Mouse (Mus musculus) ovary, adult 18-20 months (tissue): ENCODE results near the gene Pigp.

Source experiments
- DNase-seq: peaks from one replicate; pipeline ENCODE4 v3.0.0; 2022; ENCODE audit warnings: low spot score, mixed read lengths

The Pigp gene

DNA sequence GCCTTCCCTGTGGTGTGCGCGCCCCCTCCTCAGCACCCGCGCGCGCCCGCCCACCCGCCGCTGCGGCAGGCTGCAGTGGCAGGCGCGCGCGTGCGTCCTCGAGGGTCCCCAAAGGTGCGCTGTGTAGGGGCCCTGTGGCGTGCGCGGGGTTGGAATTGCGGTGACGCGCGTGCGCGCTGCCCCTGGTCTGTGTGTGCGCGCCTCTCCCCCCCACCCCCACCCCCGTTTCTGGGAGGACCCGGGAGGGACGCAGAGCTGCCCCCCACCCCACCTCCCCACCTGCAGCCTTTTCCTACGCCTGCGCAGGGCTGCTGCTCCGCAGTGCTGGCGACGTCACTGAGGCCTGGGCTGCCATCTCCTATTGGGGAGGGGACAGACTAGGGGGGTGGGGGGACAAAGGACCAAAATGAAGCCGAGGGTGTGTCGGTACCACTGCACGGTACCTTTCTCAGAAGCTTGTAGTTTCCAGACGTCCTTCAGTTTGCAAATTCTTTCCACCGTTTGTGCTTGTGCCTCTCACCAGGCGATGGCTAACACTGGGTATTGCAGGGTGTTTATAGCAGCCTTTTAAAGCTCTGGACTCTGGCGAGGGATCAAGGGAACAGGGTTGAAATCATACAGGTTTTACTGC, at the start of gene Pigp:
Gene Pigp (minus strand): TSS at position 542 of the 631 bp plus-strand sequence.
- peak; percentile 23 for DNase-seq

DNA sequence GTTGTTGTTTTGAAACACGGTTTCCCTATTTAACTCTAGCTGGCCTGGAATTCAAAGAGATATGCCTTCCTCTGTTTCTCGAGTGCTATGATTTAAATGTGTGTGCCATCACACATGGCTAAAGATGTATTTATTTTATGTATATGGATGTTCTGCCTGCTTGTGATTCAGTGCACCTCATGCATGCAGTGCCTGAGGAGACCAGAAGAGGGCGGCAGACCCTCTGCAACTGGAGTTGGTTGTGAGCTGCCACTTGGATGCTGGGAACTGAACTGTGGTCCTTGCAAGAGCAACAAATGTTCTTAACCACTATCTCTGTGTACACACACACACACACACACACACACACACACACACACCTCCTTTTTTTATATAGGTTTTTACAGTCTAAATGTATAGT, 48.9 kb upstream of the Pigp start:
- DNase-seq, result no peak

DNA sequence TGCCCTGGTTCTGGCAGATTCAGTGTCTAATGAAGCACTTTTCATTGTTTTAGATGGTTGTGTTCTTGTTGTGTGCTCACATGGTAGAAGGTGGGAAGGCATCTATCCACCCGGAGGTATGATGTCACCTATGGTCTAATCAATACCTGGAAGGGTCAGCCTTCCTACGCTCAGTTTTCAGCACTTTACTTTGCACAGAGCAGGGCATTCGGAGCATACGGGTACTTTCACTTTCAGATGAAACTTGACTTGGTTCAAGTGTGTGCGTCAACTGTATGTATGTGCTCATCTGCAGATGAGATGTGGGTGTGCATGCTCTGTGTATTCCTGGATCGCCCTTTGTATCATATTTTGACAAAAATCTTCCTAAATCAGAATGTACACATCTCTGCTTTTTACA, 42.5 kb upstream of the Pigp start:
- no peak for DNase-seq

DNA sequence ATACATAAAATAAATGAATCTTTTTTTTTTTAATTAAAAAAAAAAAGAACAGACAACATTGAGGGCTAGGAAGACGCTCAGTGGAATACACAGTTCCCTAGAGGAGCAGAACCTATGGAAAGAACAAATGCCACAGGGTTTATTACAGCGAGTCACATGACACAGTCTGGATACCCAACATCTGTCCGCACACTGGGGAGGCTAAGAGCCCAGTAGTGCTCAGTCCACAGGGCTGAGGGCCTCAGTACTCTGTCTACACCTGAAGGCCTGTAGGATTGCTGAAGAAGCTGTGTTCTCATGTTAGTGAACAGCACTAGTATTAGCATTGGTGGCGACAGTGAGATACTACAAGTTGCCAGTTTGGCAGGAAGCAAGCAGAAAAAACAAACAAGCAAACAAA, 41.1 kb upstream of the Pigp start:
- DNase-seq, result no peak

DNA sequence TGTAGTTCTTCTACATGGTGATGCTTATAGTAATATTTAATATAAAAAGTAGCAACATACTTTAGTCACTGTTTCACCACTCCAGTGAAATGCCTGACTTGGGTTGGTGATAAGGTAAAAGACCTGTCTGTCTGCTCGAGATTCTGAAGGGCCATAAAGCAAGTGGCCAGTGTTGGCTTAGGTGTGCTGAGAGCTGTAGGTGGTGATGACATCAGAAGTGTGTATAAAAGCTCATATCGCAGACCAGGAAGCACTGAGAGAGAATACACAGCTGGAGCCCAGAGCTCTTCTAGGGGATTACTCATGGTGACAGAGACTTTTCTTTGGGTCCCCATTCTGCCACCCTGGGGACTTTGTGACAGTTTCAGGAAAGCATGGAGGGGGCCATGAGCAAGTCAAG, 40.6 kb upstream of the Pigp start:
- DNase-seq, result no peak

DNA sequence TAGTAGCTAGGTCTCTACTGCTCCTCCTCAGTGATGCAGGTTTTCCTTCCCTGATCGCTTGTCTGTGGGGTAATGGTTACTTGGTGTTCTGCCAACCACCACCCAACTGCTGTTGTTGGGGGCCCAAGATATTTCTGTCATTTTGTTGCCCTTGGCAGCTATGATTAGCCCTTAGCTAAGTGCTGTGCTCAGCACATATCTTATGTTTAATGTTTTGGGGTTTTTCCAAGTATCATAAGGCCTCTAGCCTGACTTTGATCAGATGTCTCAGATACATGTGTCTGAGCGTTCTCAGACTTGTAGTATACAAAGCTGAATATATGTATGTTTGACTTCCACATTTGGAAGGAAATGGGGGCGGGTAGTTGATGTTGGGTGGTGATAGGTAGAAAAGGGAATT, 39.6 kb upstream of the Pigp start:
- no peak for DNase-seq

DNA sequence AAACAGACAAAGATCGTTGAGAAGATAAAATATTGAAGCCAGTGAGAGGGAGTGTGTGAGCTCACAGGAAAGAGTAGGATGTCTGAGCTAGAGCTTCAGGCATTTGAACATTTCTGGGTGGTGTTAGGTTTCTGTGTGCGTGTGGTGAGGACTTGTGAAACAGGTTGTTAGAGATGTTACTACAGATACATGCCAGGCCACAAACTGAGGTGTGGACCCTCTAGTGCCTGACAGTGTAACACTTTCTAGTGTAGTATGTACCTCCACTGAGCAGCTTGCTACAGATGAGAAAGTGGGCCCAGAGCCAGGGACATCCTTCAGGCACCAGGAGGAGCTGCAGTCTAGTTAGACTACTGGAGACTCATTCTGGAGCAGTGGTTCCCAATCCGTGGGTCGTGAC, 30.5 kb upstream of the Pigp start:
- DNase-seq, result no peak

DNA sequence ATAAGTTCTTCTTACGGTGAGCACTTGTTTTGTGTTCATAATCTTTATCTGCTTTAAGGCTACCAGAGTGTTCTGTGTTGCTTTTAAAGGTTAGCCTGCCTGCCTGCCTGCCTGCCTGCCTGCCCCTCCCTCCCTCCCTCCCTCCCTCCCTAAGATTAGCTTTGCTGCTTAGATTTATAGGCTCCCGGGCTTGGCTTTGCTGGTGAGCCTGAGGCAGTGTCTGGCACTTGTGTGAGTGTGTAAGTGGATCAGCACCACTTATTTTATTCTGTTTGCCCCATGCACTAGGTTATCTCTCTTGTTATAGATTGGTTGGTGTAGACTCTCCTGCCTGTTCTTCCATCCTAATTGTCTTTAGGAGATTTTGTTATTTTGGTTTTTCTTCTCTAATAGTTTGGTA, 30.0 kb upstream of the Pigp start:
- no peak for DNase-seq

DNA sequence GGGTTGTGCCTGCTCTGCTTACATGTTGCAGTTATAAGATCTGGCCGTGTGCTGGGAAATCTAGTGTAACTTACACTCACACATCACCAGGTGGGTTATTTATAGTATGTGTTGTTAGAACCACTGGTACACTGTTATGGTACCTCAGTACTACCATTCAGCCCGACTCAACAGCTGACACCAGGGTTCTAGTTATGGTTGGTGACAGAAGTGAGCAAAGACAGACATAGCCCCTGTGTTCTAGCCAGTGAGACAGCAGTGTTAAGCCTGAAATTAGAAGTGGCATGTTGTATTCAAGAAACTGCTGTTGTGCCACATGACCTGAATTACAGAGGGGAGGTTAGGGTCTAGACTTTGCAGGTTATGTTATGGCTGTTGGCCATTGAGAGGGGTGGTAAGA, 27.5 kb upstream of the Pigp start:
- no peak for DNase-seq

DNA sequence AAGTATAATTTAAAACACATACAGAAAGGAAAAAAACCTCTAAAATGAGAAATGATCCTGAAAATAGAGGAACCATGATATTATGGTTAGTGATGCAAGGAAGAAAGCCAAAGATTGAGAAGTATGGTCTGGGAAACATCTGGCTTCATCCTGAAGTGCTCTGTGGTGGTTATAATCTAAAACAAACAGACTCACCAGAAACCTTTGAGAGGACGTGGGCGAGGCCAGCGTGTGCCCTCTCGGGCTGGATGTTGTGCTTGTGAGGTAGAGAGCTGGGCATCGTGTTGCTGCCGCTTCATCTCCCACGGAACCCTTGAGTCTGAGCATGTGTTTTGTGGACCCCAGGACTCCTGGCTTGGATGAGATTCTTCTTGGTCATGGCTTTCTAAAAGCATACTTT, 25.0 kb upstream of the Pigp start:
- no peak for DNase-seq

DNA sequence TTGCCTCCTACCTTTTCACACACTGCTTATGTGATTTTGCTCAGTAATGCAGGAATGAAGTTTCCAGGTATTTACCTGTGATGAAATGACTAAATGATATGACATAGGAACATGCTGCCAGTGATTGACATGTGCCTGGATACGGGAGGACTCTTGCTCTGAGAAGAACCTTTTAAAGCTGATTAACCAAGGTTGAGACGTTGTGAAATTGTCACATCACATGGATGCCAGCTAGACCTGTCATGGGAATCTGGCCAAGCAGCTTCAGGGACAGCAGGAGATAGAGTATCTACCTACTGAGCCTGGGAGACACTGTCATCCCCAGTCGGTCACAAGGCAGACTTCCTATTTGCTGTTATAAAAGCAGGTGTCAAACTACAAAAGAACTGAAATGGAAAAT, 23.4 kb upstream of the Pigp start:
- no peak for DNase-seq

DNA sequence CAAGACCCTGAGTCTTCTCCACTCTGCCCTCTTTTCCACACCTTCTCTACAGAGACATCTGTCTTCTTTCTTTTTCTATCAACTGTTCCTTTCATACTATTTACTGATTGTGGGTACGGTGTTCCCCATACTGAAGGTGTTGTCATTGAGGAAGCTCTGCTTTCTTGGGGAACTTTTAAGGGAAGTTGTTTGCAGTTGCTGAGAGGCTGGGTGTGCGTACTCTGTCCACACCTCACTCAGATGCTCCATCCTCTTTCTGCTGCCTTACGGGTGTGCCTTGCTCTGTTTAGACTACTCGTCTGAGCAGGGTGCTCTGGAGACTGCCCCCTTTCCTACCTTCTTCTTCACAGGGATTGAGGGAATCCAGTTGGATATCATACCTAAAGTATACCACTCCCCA, 20.7 kb upstream of the Pigp start:
- no peak for DNase-seq

DNA sequence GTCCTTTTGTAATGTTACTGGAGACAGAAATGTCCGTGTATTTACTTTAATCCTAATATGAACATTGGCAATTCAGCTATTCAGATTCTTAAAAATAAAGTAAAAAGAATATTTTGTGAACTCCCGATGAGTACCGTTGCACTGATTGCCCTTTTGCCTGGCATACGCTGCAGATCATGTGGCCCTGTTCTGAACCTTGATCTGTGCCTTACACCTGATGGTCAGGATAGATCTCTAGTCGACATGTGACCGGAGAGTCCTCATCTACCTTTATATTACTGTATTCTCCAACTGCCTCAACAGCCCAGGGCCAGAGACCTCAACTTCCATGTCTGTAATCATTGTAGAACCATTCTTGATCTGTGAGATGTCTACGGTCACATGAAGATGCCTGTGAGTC, 16.0 kb upstream of the Pigp start:
- no peak for DNase-seq

DNA sequence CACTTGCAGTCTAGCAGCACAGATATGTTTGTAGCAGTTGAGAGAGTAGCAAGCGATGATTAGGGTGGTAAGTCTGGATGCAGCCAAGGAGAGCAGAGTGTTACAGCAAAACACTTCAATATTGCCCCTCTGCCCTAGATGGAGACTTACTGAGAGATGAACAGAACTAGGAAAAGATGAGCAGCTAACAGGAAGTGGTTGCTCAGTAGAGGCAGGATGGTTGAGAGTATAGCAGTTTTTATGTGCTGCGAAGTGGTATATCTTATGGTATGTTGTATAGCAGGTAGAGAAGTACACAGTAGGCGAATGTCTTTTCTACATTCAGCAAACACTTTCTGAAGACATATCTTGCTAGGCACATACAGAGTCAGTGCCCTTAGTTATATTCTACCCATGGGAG, 11.6 kb upstream of the Pigp start:
- DNase-seq, result no peak

DNA sequence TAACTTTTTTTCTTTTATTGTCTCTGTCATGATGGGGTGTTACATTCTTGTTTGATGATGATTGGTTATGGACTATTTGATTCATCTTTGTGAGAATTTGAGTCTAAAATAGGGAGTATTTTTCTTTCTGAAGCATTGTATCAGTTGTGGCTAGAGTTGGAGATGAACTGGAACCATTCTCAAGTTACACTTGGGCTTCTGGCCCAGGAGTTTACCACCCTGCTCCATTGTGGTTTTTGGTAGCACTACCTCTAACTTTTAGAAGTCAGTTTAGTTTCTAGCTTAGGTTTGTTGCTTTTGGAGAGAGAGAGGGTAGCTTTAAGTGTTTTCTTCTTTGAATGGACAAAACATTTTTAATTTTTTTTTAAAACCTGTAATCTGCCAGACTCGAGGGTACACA, 7.7 kb upstream of the Pigp start:
- DNase-seq, result no peak

DNA sequence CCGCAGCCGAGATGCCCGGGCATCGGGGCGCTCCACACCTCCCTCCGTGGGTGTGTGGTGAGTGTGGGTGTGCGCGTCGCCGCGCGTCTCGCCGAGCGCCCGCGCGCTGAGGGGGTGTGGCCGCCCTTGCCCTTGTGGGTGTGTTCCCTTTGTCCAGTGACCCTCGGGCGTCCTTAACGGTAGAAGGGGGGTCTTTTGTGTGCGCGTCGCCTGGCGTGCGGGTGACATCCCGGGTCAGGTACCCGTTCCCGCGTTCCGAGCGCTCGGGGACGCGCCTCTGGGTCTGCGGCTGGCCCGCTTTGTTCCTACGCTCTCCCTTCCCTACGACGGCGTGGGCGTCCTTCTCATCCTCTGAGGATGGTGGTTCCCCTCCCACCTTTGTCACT, 734 bp downstream of the Pigp start:
- DNase-seq, result peak; percentile 65

DNA sequence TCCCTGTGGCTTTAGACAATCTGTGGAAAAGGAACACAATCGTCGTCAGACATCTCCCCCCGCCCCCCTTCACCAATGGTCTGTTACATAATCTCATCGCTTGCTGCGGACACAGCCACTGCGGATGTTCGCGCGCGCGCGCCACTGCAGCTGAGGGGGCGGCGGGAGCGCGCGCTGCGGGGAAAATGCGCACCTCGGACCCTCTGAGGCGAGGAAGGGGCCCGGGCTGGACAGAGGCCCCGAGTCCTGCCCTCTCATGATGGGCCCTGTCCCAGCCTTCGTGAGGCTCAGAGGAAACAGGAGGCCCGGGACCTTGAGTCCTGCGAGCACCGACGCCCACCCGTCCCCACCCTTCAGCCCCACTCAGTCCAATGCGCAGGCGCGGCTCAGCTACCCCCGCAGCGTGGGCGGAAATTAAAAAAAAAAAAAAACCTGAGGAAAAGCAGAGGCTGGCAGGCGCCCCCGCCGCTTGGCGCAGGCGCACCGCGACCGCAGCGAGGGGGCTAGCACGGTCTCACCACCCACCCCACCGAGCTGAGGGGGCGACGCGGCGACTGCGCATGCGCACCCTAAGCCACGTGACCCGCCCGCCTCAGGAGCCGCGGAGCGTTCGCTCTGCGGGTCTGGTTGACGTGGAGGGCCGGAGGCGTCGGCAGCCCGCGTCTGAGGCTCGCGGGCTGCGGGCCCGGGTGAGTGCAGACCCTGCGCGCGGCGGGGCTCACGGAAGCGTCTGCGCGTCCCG, 1.3 kb downstream of the Pigp start, which contains the start of gene Ttc3:
Gene Ttc3 (plus strand): TSS at position 446 of the 742 bp plus-strand sequence.
- DNase-seq, result peak; percentile 94

DNA sequence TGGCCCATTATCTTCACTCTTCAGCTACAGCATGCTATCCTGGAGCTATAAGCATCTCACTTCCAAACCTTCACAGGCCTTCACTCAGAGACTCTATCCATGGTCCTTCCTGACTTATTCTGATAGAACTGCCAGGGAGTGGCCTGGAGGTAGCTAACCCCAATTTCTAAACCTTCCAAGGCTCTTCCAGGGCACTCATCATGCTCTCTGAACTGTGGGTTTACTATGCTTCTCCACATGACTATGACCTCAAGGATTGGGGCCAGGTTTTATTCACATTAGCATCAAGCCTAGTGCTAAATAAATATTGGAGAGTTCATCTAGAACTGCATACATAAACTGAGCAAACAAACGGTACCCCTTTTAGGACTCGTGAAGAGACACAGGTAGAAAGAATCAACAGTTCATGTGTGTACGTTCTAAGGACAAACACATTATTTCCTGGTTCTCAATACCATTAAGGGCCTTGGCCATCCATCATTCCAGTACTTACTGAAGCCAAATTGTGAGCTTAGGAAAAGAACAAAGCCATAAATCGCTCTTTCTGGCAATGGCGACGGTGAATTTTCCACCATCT, 2.0 kb downstream of the Pigp start:
- no peak for DNase-seq

DNA sequence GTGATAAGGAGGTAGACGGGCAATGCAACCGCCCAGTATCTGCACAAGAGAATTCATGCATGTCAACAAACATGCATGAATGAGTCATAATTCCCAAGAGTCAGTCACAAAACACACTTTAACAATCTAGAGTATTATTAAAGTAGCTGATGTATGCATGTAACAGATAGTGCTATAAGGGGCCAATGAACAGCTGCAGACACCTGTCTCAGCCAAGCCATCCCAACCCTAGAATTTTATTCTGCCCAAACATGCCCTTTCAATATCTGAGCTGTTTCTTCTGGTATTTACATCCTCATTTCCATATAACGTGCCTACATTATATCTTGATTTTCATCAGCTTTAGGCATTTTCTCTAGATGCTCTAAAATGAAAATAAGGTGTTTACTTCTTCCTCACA, 6.2 kb downstream of the Pigp start:
- no peak for DNase-seq

DNA sequence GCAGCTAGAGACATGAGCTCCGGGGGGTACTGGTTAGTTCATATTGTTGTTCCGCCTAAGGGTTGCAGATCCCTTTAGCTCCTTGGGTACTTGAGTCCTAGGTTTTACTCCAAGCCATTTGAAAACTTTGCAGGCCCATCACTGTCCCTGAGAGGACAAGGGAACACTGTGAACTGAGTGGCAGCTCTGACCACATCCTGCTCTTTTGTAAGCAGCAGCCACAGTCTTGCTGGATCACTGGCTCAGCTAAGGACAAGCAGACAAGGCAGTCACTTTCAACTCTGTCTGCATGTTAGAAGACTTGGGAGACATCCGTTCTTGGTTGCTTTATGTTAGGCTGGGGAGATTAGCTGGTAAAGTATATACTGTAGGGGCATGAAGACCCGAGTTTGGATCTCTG, 7.8 kb downstream of the Pigp start:
- DNase-seq, result no peak

DNA sequence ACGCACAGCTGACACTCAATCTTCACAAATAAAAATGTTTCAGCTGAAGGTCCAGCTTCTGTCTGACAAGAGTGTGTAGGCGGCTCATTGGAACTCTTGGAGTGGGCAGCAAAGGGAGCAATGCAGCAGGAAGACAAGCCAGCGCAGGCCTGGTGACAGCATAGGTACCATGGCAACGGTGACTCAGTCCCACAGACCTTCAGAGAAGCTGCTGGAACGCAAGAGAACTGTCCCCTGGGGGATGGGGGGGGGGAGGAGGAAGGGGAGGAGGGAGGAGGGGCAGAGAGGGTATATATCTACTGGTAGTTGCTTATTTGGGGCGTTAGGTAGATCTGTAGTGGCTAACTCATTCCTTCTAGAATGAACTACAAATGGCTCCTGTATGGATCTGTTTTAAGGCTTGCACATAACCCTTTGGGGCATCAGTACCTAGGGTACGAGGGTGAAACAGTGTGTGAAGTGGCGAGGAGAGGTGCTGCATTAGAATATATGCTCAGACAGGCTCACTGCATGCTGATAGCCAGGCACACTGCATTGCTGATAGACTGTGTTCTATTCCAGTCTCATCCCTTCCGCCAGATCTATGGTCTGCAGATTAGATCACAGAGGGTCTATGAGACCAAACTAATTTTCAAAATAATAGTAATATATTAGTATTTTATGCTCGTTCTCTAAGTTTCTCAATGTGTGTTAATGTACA, 9.3 kb downstream of the Pigp start:
- DNase-seq, result peak; percentile 61

DNA sequence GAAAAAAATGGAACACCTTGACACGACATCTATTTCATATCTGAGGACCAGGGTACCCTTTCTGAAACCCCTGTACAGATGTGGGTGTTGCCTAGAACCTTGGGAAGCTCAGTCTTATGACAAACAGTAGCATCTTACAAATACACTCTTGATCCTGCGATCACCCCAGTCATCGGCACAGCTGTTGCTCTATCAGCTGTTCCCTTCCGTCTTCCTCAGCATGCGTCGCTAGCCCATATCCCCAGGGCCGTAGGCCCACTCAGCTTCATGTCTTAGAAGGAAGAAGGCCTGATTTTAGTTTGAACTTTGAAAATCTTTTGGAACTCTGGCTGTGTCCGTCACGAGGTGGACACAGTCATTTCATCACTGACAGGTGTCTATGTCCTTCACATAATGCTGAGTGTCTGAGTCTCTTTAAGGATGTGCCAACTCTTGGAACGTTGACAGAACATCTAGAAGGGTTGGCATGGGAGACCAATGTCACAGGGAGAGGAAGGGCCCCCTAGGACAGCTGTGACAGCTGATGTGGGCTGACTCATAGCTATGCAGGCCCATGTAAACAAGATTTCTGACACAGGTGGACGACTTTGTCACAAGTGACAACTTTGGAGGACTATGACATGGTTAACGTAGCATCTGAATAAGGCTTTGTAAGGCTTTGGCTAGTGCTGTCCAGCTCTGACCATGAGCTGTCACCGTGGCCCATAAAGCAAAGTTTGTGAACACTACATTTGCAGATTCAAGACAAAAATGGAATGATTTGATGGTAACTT, 10.9 kb downstream of the Pigp start:
- no peak for DNase-seq
